Mouse (Mus musculus) gastrocnemius, postnatal 36 days (tissue): ENCODE data around the gene Cep295nl. TPM values are rescaled to one million over a fixed set of nuclear protein-coding genes. Genes with fewer than 3 reads are reported as not detected.
A peak's percentile ranks its signal among the peaks of the same experiment; 100 is the strongest.
"Not testable (repeated sequence)": the region's sequence is repeated elsewhere in the genome, so short reads cannot be mapped to it uniquely, and the experiment has no call there.

Source experiments
- DNase-seq, 2 experiments: peaks; one replicate each; pipeline ENCODE4 v3.0.0; 2022
- intact Hi-C: fragments of 180-260 bp; cut with DNase I; formaldehyde crosslinking; loops from one replicate; pipeline ENCODE4 v1.15.1; 2025
- total RNA-seq, 2 experiments: library from RNA; stranded (reverse); gene quantifications; 2 replicates each; pipeline ENCODE4 v1.2.3; 2021

The Cep295nl gene
- total RNA-seq, 2 experiments from 2014 or later = 1.2 to 1.3 TPM

- intact Hi-C loops = no loop called here
These were observed 15.0 kb downstream of the Cep295nl start for GRCm38 (mm10) chr11:118326991-118327971.

DNA sequence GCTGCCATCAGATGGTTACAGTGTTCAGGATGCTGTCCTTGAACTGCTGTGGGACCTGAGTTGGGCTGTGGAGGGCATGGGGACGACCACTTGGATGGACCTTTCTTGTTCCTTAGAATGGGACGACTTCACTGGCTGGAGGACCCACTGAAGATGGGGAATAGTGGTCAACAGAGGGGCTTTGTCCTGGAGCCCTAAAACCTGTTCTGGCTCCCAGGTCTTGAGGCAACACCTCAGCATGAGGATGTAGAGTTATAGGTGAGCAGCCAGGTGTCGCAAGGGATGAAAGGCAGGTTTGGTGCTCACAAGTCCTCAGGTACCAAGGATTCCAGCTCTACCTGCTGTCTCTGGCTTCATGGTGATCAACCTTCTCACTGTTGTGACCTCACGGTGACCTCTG, 15.8 kb downstream of the Cep295nl start:
- DNase-seq = no peak
- intact Hi-C loops = no loop called here

More at GRCm38 (mm10) chr11:118326991-118327971, 15.0 kb downstream of the Cep295nl start:
- peak; percentile 70 to 79 for DNase-seq

DNA sequence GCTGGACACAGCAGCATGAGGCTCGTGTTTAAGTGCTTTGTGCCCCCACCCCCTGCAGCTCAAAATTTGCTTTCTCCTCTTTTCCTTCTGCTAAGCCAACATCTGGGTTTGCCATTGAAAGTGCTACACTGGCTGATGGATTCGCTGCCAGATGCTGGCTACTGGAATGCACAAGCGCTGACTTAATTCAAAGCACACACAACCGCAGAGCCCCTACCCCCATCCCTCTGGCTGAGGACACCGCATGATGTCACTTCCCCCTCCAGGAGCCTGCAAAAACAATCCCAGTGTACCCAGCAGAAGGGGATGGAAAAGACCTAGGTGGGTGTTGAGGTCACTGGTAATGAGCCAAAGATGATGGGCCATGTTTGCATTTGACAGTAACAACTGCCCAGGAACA, 17.8 kb downstream of the Cep295nl start:
- peak in 1 of 2 experiments; percentile 37 for DNase-seq
- intact Hi-C loops = loop anchor here (2.0 kb wide), 1 partner anchor 34 kb away; no protein-coding TSS in a partner anchor

GRCm38 (mm10) chr11:118323974-118324373, 18.3 kb downstream of the Cep295nl start:
- intact Hi-C loops = loop anchor here (2.0 kb wide), 1 partner anchor 35 kb away; no protein-coding TSS in a partner anchor
- no peak for DNase-seq

DNA sequence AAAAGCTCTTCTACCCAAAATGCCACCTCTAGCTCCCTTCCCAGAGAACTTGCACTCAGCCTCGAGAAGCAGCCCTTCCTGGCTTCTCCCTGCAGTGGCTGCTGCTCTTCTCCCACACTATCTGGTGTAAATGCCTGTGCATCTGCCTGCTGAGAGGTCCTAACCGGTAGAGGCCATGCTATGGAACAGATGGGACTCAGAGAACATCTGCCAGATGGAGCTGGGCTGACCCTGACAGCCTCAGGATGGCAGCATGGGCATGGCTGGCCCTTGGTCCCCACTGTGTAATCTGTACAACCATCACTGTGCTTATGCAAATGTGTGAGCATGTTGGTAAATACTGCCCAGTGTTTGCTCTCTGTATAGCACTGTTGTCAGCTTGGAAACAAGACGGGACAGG, 19.7 kb downstream of the Cep295nl start:
- intact Hi-C loops = no loop called here
- DNase-seq = no peak

GRCm38 (mm10) chr11:118321971-118322370, 20.3 kb downstream of the Cep295nl start:
- DNase-seq = no peak

GRCm38 (mm10) chr11:118321500-118321899, 20.8 kb downstream of the Cep295nl start:
- intact Hi-C loops = no loop called here
- DNase-seq = no peak

More at GRCm38 (mm10) chr11:118321971-118322370, 20.3 kb downstream of the Cep295nl start:
- intact Hi-C loops = no loop called here

- peak in 1 of 2 experiments; percentile 41 for DNase-seq
- intact Hi-C loops = loop anchor here (5.0 kb wide), 1 partner anchor 79 kb away; no protein-coding TSS in a partner anchor
These were observed 23.6 kb downstream of the Cep295nl start for GRCm38 (mm10) chr11:118318678-118319077.

DNA sequence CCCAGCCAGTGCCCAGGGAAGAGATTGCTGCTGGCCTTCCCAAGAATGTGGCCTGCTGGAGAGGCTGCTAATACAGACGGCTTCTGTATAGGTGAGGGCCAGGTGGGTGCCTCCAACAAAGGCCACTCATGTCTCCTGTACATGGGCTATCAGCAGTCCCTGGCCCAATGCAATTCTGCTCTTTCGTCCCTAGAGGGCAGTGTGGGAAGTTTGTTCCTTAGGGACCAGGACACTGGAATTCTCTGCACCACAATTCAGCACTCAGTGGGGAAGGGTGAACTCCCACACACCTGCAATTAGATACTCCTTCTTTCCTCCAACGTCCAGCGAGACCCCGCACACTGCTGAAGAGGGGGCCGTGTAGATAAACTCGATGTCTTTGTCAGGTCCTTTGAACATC, 25.2 kb downstream of the Cep295nl start:
- DNase-seq = no peak
- intact Hi-C loops = loop anchor here (1.0 to 5.0 kb wide), 2 partner anchors 62 to 80 kb away; no protein-coding TSS in a partner anchor

- no peak for DNase-seq
- intact Hi-C loops = loop anchor here (5.0 kb wide), 1 partner anchor 81 kb away; no protein-coding TSS in a partner anchor
These were observed 26.0 kb downstream of the Cep295nl start for GRCm38 (mm10) chr11:118316231-118316806.

DNA sequence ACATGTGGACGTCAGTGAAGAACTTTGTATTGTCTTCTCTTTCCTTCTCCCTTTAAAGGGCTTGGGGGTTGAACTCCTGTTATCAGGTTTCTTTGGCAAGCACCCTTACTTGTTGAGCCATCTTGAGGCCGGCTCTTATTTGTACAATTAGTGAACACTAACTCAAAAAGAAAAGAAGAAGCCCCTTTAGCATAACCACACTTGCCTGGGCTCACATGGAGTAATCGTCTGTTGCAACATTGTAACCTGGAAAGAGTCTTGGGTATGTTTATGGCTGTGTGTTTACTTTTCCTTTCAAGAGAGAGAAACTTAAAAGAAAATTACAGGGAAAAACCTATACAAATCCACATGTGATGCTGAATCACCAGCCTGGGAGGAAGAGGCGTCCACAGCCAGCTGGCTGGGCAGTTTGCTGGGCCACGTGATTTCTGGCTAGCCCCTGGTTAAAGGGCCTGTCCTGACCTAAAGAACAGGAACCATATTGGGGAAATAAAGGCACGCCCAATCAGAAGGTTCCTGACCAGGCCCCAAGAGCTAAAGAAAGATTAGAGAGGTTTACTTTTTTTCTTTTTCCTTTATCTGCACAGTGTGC, 30.1 kb downstream of the Cep295nl start:
- no peak for DNase-seq

DNA sequence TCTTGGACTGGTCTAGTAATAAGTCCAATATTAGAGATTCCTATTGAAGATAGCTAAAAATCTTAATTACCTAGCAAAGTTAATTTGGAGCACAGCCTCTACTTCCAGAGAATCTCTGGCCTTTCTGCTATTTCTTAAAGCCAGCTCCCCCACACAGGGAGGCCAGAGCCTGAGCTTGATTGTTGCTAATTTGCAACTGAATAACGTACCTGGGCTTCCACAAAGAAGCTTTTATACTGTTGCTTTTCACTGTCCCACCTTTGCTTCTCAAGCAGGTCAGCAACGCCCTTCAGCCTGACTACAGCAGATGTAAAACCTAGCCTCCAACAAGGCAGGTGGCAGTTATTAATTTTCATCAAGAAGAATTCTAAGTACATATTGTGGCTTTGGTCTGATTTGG, 34.3 kb downstream of the Cep295nl start:
- DNase-seq, intact Hi-C loops: not testable (repeated sequence)

More for the DNA sequence above, 30.1 kb downstream of the Cep295nl start:
- intact Hi-C loops = no loop called here

DNA sequence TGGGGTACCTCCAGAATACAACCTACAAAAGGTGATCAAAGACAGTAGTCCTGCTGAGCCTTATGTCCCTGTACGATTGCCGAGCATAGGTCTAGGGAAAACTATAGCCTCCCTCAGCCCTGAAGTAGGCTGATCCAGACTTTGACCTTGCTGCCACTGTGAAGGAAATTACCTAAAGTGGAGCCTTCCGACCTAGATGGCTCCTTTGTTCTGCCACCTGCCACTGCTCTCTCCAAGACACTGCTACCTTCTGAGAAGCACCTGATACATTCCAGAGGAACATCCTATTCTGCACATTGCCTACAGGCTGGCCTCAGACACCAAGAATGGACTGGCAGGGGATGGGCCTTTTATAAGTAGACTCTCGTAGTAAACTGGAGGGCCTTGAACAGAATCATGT, 38.3 kb downstream of the Cep295nl start:
- intact Hi-C loops, DNase-seq: not testable (repeated sequence)

- intact Hi-C loops = no loop called here
These were observed 43.5 kb downstream of the Cep295nl start for GRCm38 (mm10) chr11:118298810-118299209.

DNA sequence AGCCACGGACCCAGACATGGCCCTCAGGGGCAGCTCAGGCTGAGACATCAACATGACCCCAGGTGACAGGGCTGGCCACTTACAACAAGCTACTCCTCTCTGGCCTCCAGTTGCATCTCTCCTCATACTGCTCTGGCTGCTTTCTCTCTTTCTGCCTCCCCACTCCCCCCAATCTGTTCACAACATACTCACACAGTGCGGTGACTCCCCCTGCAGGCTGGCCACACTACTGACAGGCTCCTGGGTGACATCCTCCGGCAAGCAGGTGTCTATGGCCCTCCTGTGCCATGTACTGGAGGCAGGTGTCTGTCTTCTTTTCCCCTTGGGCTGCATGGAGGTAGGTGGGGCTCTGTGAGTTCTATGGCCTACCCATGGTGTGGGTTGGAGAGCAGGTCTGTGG, 44.3 kb downstream of the Cep295nl start:
- no peak for DNase-seq
- intact Hi-C loops = no loop called here

More at GRCm38 (mm10) chr11:118298810-118299209, 43.5 kb downstream of the Cep295nl start:
- no peak for DNase-seq

GRCm38 (mm10) chr11:118295026-118295425, 47.3 kb downstream of the Cep295nl start:
- DNase-seq = no peak

GRCm38 (mm10) chr11:118292671-118293070, 49.6 kb downstream of the Cep295nl start:
- intact Hi-C loops = no loop called here
- no peak for DNase-seq

More at GRCm38 (mm10) chr11:118295026-118295425, 47.3 kb downstream of the Cep295nl start:
- intact Hi-C loops = no loop called here

DNA sequence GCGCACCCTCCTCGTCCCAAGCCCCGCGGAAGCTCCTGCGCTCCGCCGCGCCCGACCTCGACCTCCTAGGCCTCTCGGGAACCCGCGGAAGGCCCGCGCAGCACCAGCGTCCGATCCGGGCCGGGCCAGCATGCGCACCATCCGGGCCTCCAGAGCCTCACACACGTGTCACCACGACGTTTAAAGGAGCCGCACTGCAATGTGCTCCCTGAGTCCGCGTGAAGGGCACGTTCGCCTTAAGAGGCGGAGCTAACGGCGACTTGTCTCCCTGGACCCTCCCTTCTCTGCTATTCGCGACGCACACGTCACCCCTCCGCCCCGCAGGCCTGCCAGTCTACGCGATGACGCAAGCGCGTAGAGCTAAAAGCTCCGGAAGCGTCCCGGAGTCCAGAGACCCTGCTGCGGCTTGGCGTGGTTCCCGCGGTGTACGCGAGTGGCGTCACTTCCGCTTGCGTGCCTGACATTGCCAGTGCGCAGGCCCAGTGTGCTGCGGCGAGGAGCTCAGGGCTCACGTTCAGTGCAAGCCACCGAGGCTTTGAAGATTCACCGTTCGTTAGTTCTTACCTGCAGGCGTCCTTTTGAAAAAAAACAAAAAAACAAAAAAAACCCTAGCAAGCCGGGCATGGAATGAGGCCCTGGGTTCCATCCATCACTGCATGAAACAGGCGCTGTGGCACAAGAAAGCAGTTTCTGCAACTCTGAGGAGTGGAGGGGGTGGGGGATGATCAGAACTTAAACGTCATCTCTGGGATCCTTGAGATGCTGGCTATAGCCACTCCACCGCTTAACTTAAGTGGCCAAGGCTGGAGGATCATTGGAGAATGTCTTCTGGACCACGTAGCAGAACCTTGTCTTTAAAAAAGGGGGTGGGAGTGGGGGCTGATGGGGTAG, 52.1 kb downstream of the Cep295nl start, which contains the start of gene Usp36:
Gene Usp36, minus strand, starts transcription at position 246 of the 891 bp plus-strand sequence.
- peak; percentile 99 for DNase-seq
- intact Hi-C loops = no loop called here

GRCm38 (mm10) chr11:118289562-118289961, 52.7 kb downstream of the Cep295nl start:
- intact Hi-C loops = no loop called here

More at GRCm38 (mm10) chr11:118289562-118289961, 52.7 kb downstream of the Cep295nl start:
- no peak for DNase-seq
